Mouse (Mus musculus) testis, adult 2 months (tissue): ENCODE data around the gene Rhof. TPM values are rescaled to one million over a fixed set of nuclear protein-coding genes. Genes with fewer than 3 reads are reported as not detected.

Experiments
- H3K27ac ChIP-seq: fragments of 200-500 bp; 2 replicates; pipeline ENCODE4 v1.5.1; 2012; ENCODE audit warnings: low read depth, low read length; ENCODE audit not compliant: control insufficient read depth, insufficient read depth
- H3K27me3 ChIP-seq: fragments of 200-500 bp; 2 replicates; pipeline ENCODE4 v1.6.1; 2012; ENCODE audit warnings: mild to moderate bottlenecking, low read length, moderate library complexity; ENCODE audit not compliant: control insufficient read depth, insufficient read depth
- H3K36me3 ChIP-seq: fragments of 200-500 bp; 2 replicates; pipeline ENCODE4 v1.6.1; 2012; ENCODE audit warnings: mild to moderate bottlenecking, low read length; ENCODE audit not compliant: control insufficient read depth, insufficient read depth
- H3K4me1 ChIP-seq: fragments of 200-500 bp; 2 replicates; pipeline ENCODE4 v1.6.1; 2012; ENCODE audit warnings: low read length; ENCODE audit not compliant: control insufficient read depth, insufficient read depth
- H3K4me3 ChIP-seq: fragments of 200-500 bp; 2 replicates; pipeline ENCODE4 v1.5.1; 2012; ENCODE audit warnings: low read depth, mild to moderate bottlenecking, low read length, moderate library complexity, mixed read lengths; ENCODE audit not compliant: control insufficient read depth
- CTCF ChIP-seq: fragments of 200-500 bp; IDR thresholded peaks from 2 replicates; pipeline ENCODE4 v1.5.1; 2012; ENCODE audit warnings: low read depth, mild to moderate bottlenecking, inconsistent platforms, low read length, moderate library complexity; ENCODE audit not compliant: control insufficient read depth, insufficient read depth, insufficient replicate concordance
- POLR2A ChIP-seq: fragments of 200-500 bp; IDR thresholded peaks from 2 replicates; pipeline ENCODE4 v1.6.1; 2012; ENCODE audit warnings: low read depth, mild to moderate bottlenecking, inconsistent platforms, low read length, moderate library complexity; ENCODE audit not compliant: control insufficient read depth
- polyA plus RNA-seq: library from polyadenylated mRNA; depleted of rRNA; stranded (reverse); fragments of >200 nt; gene quantifications from 2 replicates; pipeline ENCODE4 v1.2.3, GENCODE M21; 2012

Gene Rhof
- polyA plus RNA-seq, 1 experiment, result 0.78 TPM

GRCm38 (mm10) chr5:123096299-123096698 is 36.2 kb downstream of the Rhof start:
- H3K27ac ChIP-seq, result no peak overlapping the region
- no peaks in the 10 kb centered on the region for H3K27me3 ChIP-seq
- TF ChIP-seq CTCF, result no peak
- TF ChIP-seq POLR2A, result no peak
- H3K4me3 ChIP-seq, result no peak overlapping the region
- peaks cover 2% of the 10 kb centered on the region; the same call in 1 of the 2 replicates for H3K4me1 ChIP-seq
- H3K36me3 ChIP-seq, result no peaks in the 10 kb centered on the region

GRCm38 (mm10) chr5:123094238-123094991 is 38.1 kb downstream of the Rhof start:
- no peak overlapping the region for H3K27ac ChIP-seq
- no peaks in the 10 kb centered on the region for H3K27me3 ChIP-seq
- H3K4me3 ChIP-seq, result no peak overlapping the region
- peaks cover 2% of the 10 kb centered on the region; the same call in 1 of the 2 replicates for H3K4me1 ChIP-seq
- H3K36me3 ChIP-seq, result no peaks in the 10 kb centered on the region
- TF ChIP-seq POLR2A (no peak), CTCF (no peak)

- Histone ChIP-seq H3K27ac (no peak overlapping the region), H3K4me3 (no peak overlapping the region), H3K36me3 (no peaks in the 10 kb centered on the region), H3K4me1 (peaks cover 2% of the 10 kb centered on the region; the same call in 1 of the 2 replicates), H3K27me3 (no peaks in the 10 kb centered on the region)
- TF ChIP-seq POLR2A, result no peak
- TF ChIP-seq CTCF, result no peak
These were observed 39.3 kb downstream of the Rhof start for GRCm38 (mm10) chr5:123093077-123093633.

- Histone ChIP-seq H3K4me1 (no peaks in the 10 kb centered on the region), H3K4me3 (no peak overlapping the region), H3K27ac (no peak overlapping the region), H3K27me3 (no peaks in the 10 kb centered on the region), H3K36me3 (no peaks in the 10 kb centered on the region)
- no peak for TF ChIP-seq POLR2A
- no peak for TF ChIP-seq CTCF
These were observed 41.8 kb downstream of the Rhof start for GRCm38 (mm10) chr5:123090560-123091306.

GRCm38 (mm10) chr5:123088784-123089183 is 43.7 kb downstream of the Rhof start:
- no peaks in the 10 kb centered on the region for H3K27me3 ChIP-seq
- no peaks in the 10 kb centered on the region for H3K4me1 ChIP-seq
- H3K4me3 ChIP-seq, result no peak overlapping the region
- TF ChIP-seq CTCF, result no peak
- no peak for TF ChIP-seq POLR2A
- no peak overlapping the region for H3K27ac ChIP-seq
- no peaks in the 10 kb centered on the region for H3K36me3 ChIP-seq

GRCm38 (mm10) chr5:123086501-123086900 is 46.0 kb downstream of the Rhof start:
- H3K4me3 ChIP-seq, result no peak overlapping the region
- TF ChIP-seq POLR2A (no peak), CTCF (no peak)
- no peaks in the 10 kb centered on the region for H3K27me3 ChIP-seq
- no peaks in the 10 kb centered on the region for H3K4me1 ChIP-seq
- H3K36me3 ChIP-seq, result no peaks in the 10 kb centered on the region
- no peak overlapping the region for H3K27ac ChIP-seq

GRCm38 (mm10) chr5:123083340-123084050 is 49.0 kb downstream of the Rhof start:
- Histone ChIP-seq H3K4me1 (no peaks in the 10 kb centered on the region), H3K27ac (no peak overlapping the region), H3K27me3 (no peaks in the 10 kb centered on the region), H3K36me3 (no peaks in the 10 kb centered on the region), H3K4me3 (no peak overlapping the region)
- TF ChIP-seq CTCF (no peak), POLR2A (no peak)
